8 mouse cellular contexts compared by ENCODE assay signal in the genomic region with DNA sequence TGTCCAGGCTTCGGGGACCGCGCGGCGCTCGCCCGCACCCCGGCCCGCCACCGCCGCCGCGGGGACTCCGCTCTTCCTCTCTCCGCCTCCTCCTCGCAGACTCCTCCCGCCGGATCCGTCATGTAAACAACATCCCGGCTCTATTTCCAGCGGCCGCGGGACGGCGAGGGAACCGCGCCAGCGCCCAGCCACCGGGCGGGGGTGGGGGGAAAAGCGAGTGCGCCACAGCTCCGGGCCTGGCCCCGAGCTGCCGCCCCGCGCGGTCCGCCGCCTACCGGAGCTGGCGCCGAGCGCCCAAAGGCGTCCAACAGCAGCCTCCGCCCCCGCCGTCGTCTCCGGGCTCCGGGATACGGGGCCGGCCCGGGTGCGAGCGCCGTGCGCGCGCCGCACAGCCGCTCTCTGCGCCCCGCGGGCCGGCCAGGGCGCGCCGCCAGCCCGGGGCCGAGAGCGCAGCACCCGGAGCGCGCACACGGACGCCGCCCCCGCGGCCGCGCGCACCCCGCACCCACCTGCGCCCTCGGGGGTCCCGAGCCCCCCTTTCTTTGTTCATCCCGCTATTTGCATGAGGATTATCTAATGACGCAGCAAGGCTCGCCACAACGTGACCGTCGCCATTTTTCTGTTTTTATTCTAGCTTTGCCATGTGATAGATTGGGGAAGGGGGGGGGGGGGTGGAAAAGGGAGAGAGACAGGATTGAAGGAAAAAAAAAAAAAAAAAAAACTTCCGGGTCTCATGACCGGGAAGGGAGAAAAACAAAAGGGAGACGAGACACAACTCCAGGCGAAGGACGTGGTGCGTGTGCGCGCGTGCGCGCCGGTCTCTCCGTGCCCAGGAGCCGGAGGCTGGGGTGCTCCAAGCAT.
A peak's percentile ranks its signal among the peaks of the same experiment; 100 is the strongest.
DNase-seq lines count a peak whose midpoint lies in the region; ATAC-seq lines count a peak whose summit lies in the region.

No protein-coding gene starts in this region.

- no peaks in the 10 kb centered on the region for H3K36me3 ChIP-seq in hindbrain, embryonic 15.5 days

- peak overlapping the region; percentile 92 for H3K4me3 ChIP-seq in hindbrain, embryonic 15.5 days

- peaks cover 39% of the 10 kb centered on the region for H3K4me1 ChIP-seq in hindbrain, embryonic 15.5 days (replicated peaks)

- DNase-seq in NIH3T3 (ENCODE audit: low read depth), result peak; percentile 92
- peak; percentile 82 to 83 for DNase-seq in cerebellum, postnatal 36 days
- peak; percentile 83 to 84 for DNase-seq in frontal cortex, postnatal 36 days (ENCODE audit: low spot score in 2 of 2)
- DNase-seq in left cerebral cortex, adult 11 months (ENCODE audit: low spot score), result peak; percentile 82
- DNase-seq in lung, postnatal 36 days, result peak; percentile 93
- peak; percentile 93 for DNase-seq in retina, postnatal 1 day
- DNase-seq in thymus, postnatal 4 days, result peak; percentile 75

- H3K9me3 ChIP-seq in hindbrain, embryonic 15.5 days, result no peaks in the 10 kb centered on the region

- no peaks in the 10 kb centered on the region for H3K27me3 ChIP-seq in hindbrain, embryonic 15.5 days

- H3K4me2 ChIP-seq in hindbrain, embryonic 15.5 days, result peak overlapping the region; percentile 85

- WGBS in hindbrain, embryonic 15.5 days, result under 1% methylated on average over 91 of the region's 107 CpGs

- peak; percentile 90 for ATAC-seq in hindbrain, embryonic 15.5 days (ENCODE audit: low FRiP score, low read depth)

- peak overlapping the region; percentile 96 for H3K27ac ChIP-seq in hindbrain, embryonic 15.5 days (replicated peaks)

- H3K9ac ChIP-seq in hindbrain, embryonic 15.5 days, result peak overlapping the region; percentile 90

Comparison
In these comparisons a context has a peak if more than half of its experiments do, and no peak if none do; other contexts are left out.
1. Peak in every context shown above with its lines: DNase-seq, ATAC-seq, H3K4me3 ChIP-seq and H3K27ac ChIP-seq.